In the genomic region with DNA sequence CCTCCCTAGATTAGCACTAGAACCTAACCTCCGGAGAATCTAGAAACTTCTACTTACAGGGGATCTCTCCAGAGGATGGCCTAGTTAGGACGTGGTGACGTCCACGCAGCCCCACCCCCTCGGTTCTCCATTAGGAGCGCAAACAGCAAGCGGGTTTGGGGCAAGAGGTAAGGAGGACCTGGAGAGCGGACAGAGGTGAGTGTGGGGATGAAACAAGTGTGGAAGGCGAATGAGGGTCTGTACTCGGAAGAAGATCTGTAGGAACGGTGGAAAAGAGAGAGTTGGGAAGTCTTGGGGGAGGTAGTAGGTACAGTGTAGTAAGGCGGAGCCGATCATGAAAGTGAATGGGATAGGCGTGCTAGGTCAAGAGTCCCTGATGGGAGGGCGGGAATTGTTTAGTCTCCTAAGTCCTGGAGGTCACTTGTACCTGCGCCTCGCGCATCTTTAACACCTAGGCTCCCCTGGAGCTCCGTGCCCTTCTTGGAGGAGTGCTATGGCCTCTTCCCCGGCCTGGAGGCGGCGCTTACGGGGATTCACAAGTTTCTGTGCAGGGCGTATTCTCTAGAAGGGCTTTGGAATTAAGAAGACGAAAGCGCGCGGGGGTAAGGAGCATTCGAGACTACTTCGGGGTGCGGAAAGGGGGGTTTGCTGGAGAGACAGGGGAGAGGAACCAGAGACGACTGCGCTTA, we compare ENCODE assay signal across 8 mouse cellular contexts. TPM values are rescaled to one million over a fixed set of nuclear protein-coding genes. Genes with fewer than 3 reads are reported as not detected.
DNase-seq lines count a peak whose midpoint lies in the region; ATAC-seq and TF ChIP-seq lines count a peak whose summit lies in the region.

No protein-coding gene starts in this region.

- peak; percentile 63 for ATAC-seq in common myeloid progenitor, adult 5-6 weeks (replicated peaks; ENCODE audit: low read depth, poor library complexity, severe bottlenecking)
- ATAC-seq in intestine, postnatal 0 days: peak; percentile 68
- ATAC-seq in lung, embryonic 14.5 days (ENCODE audit: insufficient read depth): peak; percentile 82
- peak; percentile 44 for ATAC-seq in neutrophil, adult 5-6 weeks (ENCODE audit: extremely low read depth, insufficient number of reproducible peaks, low FRiP score, poor library complexity, severe bottlenecking)

- H3K27ac ChIP-seq in intestine, postnatal 0 days (ENCODE audit: low read depth, low read length): peak overlapping the region; percentile 46
- H3K27ac ChIP-seq in lung, embryonic 14.5 days (ENCODE audit: low read depth): peak overlapping the region; percentile 32

- H3K4me3 ChIP-seq in intestine, postnatal 0 days (ENCODE audit: low read depth, low read length): peak overlapping the region; percentile 56
- H3K4me3 ChIP-seq in lung, embryonic 14.5 days (ENCODE audit: low read depth, low read length): peak overlapping the region; percentile 44

- H3K9ac ChIP-seq in intestine, postnatal 0 days (ENCODE audit: low read depth, low read length): peak overlapping the region; percentile 50
- peak overlapping the region; percentile 57 for H3K9ac ChIP-seq in lung, embryonic 14.5 days

- H3K4me1 ChIP-seq in intestine, postnatal 0 days (replicated peaks; ENCODE audit: control insufficient read depth, insufficient read depth, low read length): no peaks in the 10 kb centered on the region
- no peaks in the 10 kb centered on the region for H3K4me1 ChIP-seq in lung, embryonic 14.5 days (ENCODE audit: insufficient read depth)

- H3K9me3 ChIP-seq in intestine, postnatal 0 days (ENCODE audit: control insufficient read depth): no peaks in the 10 kb centered on the region
- H3K9me3 ChIP-seq in lung, embryonic 14.5 days (ENCODE audit: low read depth, low read length): no peaks in the 10 kb centered on the region

- 2% methylated on average over 33 of the region's 33 CpGs for WGBS in intestine, postnatal 0 days
- under 1% methylated on average over 33 of the region's 33 CpGs for WGBS in lung, embryonic 14.5 days

- H3K4me2 ChIP-seq in intestine, postnatal 0 days (replicated peaks; ENCODE audit: low read depth): peak overlapping the region; percentile 79
- H3K4me2 ChIP-seq in lung, embryonic 14.5 days: peak overlapping the region; percentile 93

- H3K36me3 ChIP-seq in intestine, postnatal 0 days (ENCODE audit: control insufficient read depth, insufficient read depth): no peaks in the 10 kb centered on the region
- H3K36me3 ChIP-seq in lung, embryonic 14.5 days (ENCODE audit: insufficient read depth): no peaks in the 10 kb centered on the region

- DNase-seq in adrenal gland, adult (ENCODE audit: inconsistent age in 2 of 2, low spot score in 1 of 2): peak; percentile 67 to 88
- DNase-seq in adrenal gland, adult 8-10 months: no peak
- peak; percentile 93 for DNase-seq in heart, adult 11 months
- DNase-seq in lung, embryonic 14.5 days: peak; percentile 70
- no peak for DNase-seq in cerebellum, adult 11-12 months

- TF ChIP-seq CTCF in intestine, postnatal 0 days (IDR thresholded peaks at IDR 0.05; ENCODE audit: low read depth): no peak; the same call in 1 of the 2 replicates
- TF ChIP-seq CTCF in lung, embryonic 14.5 days (IDR thresholded peaks at IDR 0.05; ENCODE audit: low read depth): no peak

- H3K27me3 ChIP-seq in intestine, postnatal 0 days (replicated peaks; ENCODE audit: control insufficient read depth, insufficient read depth, low read length): peaks cover 18% of the 10 kb centered on the region
- H3K27me3 ChIP-seq in lung, embryonic 14.5 days (ENCODE audit: insufficient read depth, low read length): peaks cover 25% of the 10 kb centered on the region

RNA-seq across cellular contexts. Expression of gene Utf1, which starts 6.8 kb away (rescaled TPM):
- total RNA-seq in adrenal gland, adult 8-10 months (2022): not detected
- total RNA-seq in common myeloid progenitor, adult 5-6 weeks (2017): not detected in 2 replicates
- not detected in 2 replicates for polyA plus RNA-seq in intestine, postnatal 0 days (2015; fragmentation: Nextera tagmentation; extraction: Ambion mirVana)
- 0.14 TPM in 1 of 2 replicates, not detected in the other for polyA plus RNA-seq in lung, embryonic 14.5 days (2014; fragmentation: Nextera tagmentation; extraction: Ambion mirVana)
- not detected in 2 replicates for total RNA-seq in neutrophil, adult 5-6 weeks (2017)

RNA-seq across cellular contexts. Expression of gene 6430531B16Rik, which starts 28.1 kb away (rescaled TPM):
- 1 to 10 TPM in 1 of 4 experiments, under 1 TPM in 2, not detected in 1; 0.31 to 1.1 (median 0.83) TPM for total RNA-seq in adrenal gland, adult 8-10 months (2022)
- total RNA-seq in common myeloid progenitor, adult 5-6 weeks (2017): 0.49 TPM in 1 of 2 replicates, not detected in the other
- polyA plus RNA-seq in intestine, postnatal 0 days (2015; fragmentation: Nextera tagmentation; extraction: Ambion mirVana): 0.16 TPM in 1 of 2 replicates, not detected in the other
- polyA plus RNA-seq in lung, embryonic 14.5 days (2014; fragmentation: Nextera tagmentation; extraction: Ambion mirVana): 0.30 and 0.37 TPM in 2 replicates
- total RNA-seq in neutrophil, adult 5-6 weeks (2017): 2.2 TPM in 2 replicates

RNA-seq across cellular contexts. Expression of gene Adam8, which starts 41.9 kb away (rescaled TPM):
- total RNA-seq in adrenal gland, adult 8-10 months (2022): 1 to 10 TPM; 1.8 to 5.9 (median 4.4) TPM
- total RNA-seq in common myeloid progenitor, adult 5-6 weeks (2017): 0.34 and 0.46 TPM in 2 replicates
- polyA plus RNA-seq in intestine, postnatal 0 days (2015; fragmentation: Nextera tagmentation; extraction: Ambion mirVana): 0.29 and 0.52 TPM in 2 replicates
- 1.7 and 2.0 TPM in 2 replicates for polyA plus RNA-seq in lung, embryonic 14.5 days (2014; fragmentation: Nextera tagmentation; extraction: Ambion mirVana)
- 217 and 224 TPM in 2 replicates for total RNA-seq in neutrophil, adult 5-6 weeks (2017)

RNA-seq across cellular contexts. Expression of gene Kndc1, which starts 55.9 kb away (rescaled TPM):
- 1 to 10 TPM in 3 of 4 experiments, under 1 TPM in 1; 0.93 to 3.0 (median 2.4) TPM for total RNA-seq in adrenal gland, adult 8-10 months (2022)
- not detected in 2 replicates for total RNA-seq in common myeloid progenitor, adult 5-6 weeks (2017)
- 0.08 and 0.23 TPM in 2 replicates for polyA plus RNA-seq in intestine, postnatal 0 days (2015; fragmentation: Nextera tagmentation; extraction: Ambion mirVana)
- polyA plus RNA-seq in lung, embryonic 14.5 days (2014; fragmentation: Nextera tagmentation; extraction: Ambion mirVana): 0.45 and 0.53 TPM in 2 replicates
- total RNA-seq in neutrophil, adult 5-6 weeks (2017): not detected in 2 replicates

Comparison
In these comparisons a context has a peak if more than half of its experiments do, and no peak if none do; other contexts are left out.
1. DNase-seq: peak in adrenal gland, adult (2 of 2), heart, adult 11 months (single experiment) and lung, embryonic 14.5 days (single experiment); none in adrenal gland, adult 8-10 months (single experiment) and cerebellum, adult 11-12 months (single experiment).
2. RNA of gene Adam8, which starts 41.9 kb away (total RNA-seq): 217 to 224 TPM in neutrophil, adult 5-6 weeks; 1.8 to 5.9 TPM in adrenal gland, adult 8-10 months and 0.34 to 0.46 TPM in common myeloid progenitor, adult 5-6 weeks; every median in the first group is over 10 times any median in the second.
3. Peak in every context shown above with its lines, with median percentiles within 50 percentile points of each other: ATAC-seq.